Mouse (Mus musculus) left cerebral cortex, postnatal 25 days (tissue): ENCODE results near the gene Frat1. TPM values are rescaled to one million over a fixed set of nuclear protein-coding genes. Genes with fewer than 3 reads are reported as not detected.
"Not testable (repeated sequence)": the region's sequence is repeated elsewhere in the genome, so short reads cannot be mapped to it uniquely, and the experiment has no call there.

ENCODE experiments used
- DNase-seq, 2 experiments: peaks; one replicate each; pipeline ENCODE4 v3.0.0; 2022; ENCODE audit warnings: low spot score in 2 of 2, mixed read lengths in 1 of 2
- intact Hi-C: fragments of 180-260 bp; cut with DNase I; formaldehyde crosslinking; loops from one replicate; pipeline ENCODE4 v1.15.1; 2025
- total RNA-seq, 2 experiments: library from RNA; stranded (reverse); gene quantifications; 2 replicates each; pipeline ENCODE4 v1.2.3; 2021

Frat1 gene
- total RNA-seq, 2 experiments from 2014 or later: 14.2 to 15.2 TPM

DNA sequence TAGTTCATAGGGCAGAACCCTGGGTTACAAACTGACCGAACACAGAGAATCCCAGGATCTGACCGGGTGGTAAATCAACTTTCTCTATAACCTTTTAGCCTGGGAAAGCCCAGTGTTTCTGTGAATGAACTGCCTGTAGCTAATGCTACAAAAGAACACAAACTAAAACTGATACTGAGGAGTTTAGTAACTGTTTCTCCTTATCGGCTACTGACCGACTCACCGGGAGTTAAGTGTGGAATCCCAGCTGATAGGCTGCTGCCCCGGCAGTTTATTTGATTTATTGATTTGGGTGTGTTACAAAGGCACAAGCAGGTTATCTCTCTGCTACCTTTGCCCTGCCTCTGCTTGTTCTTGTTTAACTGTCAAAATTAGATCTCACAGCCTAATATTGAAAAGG lies 9.0 kb downstream of the Frat1 start:
- intact Hi-C loops: no loop called here
- DNase-seq: no peak

GRCm38 (mm10) chr19:41839685-41840084 lies 9.9 kb downstream of the Frat1 start:
- intact Hi-C loops: no loop called here
- no peak for DNase-seq

DNA sequence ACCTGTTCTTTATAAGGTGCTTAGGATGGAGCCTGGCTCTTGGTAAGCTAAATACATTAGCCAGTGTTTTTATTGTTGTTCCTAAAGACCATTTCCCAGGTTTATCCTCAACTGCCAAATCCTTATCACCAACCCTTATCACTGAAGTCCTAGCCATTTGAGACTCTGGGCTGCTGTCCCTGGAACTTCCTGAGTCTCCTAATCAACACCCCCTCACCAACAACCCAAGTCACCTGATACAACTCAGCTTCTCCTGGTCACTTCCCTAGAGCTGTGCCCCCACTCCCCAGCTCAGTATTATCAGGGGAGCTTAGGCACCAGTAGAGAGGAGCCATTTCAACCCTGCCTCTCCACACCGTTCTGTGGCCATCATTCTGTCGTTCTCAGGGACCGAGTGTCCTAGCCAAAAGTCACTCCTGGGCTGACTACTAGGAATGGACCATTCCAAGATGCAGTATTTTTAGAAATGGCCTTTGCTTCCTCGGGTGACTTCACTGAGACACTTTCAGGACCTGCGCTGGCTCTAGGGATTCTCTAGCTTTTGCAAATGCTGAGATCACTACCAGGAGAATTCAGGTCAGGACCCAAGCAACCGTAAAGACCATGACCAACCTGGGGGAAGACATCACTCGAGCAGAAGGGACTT lies 11.5 kb downstream of the Frat1 start:
- DNase-seq: no peak
- intact Hi-C loops: no loop called here

GRCm38 (mm10) chr19:41842196-41842595 lies 12.4 kb downstream of the Frat1 start:
- no peak for DNase-seq
- intact Hi-C loops: no loop called here

DNA sequence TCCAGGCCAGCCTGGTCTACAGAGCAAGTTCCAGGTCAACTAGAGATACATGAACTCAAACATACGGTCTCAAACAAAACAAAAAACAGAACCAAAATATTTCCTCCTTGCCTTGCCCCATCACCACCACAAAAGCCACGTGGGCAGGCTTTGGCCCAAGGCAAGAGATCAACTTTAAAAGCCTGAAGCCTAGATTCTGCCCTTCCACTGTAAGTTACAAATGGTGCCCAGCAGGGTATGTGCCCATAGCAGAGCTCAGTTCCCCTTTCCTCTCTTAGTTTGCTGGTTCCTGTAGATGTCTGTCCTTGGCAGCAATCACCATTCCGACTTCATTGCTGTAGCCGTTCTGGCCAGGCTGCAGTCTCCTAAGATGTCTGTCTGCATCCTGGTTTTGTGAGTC lies 12.9 kb downstream of the Frat1 start:
- intact Hi-C loops: no loop called here
- DNase-seq: no peak

DNA sequence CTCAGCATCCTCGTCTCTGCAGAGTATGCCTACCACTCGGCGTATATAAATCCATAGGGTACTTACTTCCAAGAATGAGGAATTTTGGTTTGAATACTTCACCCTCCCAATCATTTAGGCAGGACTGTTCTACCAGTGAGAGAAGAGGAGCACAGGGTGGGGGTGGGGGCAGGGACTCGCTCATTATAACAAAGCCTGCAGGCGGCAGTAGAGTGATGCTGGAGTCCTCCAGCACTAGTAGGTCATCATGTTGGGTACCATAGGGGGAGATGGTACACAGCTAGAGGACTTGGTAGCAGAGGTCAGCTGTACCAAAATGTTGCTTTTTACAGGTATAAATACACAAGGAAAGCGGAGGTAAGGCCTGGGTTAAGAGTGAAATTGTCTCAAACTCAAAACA lies 14.6 kb downstream of the Frat1 start:
- DNase-seq: no peak
- intact Hi-C loops: no loop called here

GRCm38 (mm10) chr19:41846366-41847090 lies 16.8 kb downstream of the Frat1 start:
- intact Hi-C loops: loop anchor here (1.0 to 5.0 kb wide), 2 partner anchors 15 to 364 kb away; partner anchors contain the start of gene Lcor

DNA sequence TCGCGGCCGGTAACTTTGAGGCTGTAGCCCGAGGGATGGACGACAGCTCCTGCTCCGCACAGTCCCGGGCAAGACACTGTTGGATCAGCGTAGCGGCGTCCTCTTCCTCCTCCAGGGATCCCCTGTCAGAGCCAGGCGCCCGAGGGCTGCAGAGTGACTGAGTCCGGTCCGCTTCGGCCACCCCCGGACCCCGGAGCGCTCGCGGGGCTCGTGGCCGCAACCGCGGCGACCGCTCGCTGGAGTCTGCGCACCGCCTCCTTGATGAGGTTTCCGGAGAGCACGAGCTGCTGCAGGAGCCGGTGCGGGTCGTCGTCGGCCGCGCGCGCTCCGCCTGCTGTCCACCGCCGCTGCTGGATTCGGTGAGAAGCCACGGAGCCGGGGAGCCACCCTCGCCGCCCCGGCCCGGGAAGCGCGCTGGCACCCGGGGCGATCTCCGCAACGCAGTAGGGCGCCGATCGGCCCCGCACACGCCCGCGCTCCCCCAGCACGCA lies 17.4 kb downstream of the Frat1 start:
- intact Hi-C loops: loop anchor here (5.0 kb wide), 1 partner anchor 365 kb away; the partner anchor contains the start of gene Lcor
- peak; percentile 50 to 53 for DNase-seq

More at GRCm38 (mm10) chr19:41846366-41847090, 16.8 kb downstream of the Frat1 start:
- DNase-seq: no peak

GRCm38 (mm10) chr19:41847614-41847991 lies 17.8 kb downstream of the Frat1 start:
- intact Hi-C loops: loop anchor here (5.0 kb wide), 1 partner anchor 365 kb away; the partner anchor contains the start of gene Lcor
- not testable (repeated sequence) for DNase-seq

GRCm38 (mm10) chr19:41847992-41848851 lies 18.5 kb downstream of the Frat1 start, which contains the start of gene Frat2:
Gene Frat2, minus strand, starts transcription at chr19:41848132.
- DNase-seq: peak; percentile 88 to 89
- intact Hi-C loops: loop anchor here (2.0 to 5.0 kb wide), 2 partner anchors 47 to 366 kb away; partner anchors contain the start of gene Lcor

GRCm38 (mm10) chr19:41850021-41850718 lies 20.4 kb downstream of the Frat1 start:
- no peak for DNase-seq
- intact Hi-C loops: no loop called here

GRCm38 (mm10) chr19:41850719-41851543 lies 21.2 kb downstream of the Frat1 start:
- DNase-seq: no peak
- intact Hi-C loops: no loop called here

- intact Hi-C loops: no loop called here
- DNase-seq: no peak
These were observed 22.7 kb downstream of the Frat1 start for GRCm38 (mm10) chr19:41852423-41852822.

- intact Hi-C loops: no loop called here
- no peak for DNase-seq
These were observed 27.5 kb downstream of the Frat1 start for GRCm38 (mm10) chr19:41857086-41857762.

DNA sequence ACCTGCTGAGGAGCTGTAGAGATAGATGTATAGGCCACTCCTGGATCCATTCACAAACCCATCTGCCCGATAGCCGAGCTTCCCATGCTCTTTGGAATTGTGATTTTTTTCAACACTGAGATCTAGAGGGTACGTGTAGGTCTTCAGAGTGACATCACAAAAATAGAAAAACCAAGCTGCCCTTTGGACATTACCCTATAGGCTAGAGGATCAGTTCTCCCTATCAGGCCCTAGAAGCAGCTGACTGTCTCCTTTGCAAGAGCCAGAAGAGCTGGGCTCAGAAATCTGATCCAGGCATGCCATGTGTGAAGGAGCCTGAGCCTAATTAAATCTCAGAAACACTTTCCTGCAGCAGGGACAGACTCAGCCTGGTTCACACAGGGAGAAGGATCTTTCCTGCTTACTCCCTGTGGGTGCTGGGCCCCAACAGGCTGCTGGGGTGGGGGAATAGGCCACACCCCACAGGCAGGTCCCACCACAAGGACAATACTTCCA lies 28.1 kb downstream of the Frat1 start:
- no peak for DNase-seq
- intact Hi-C loops: no loop called here

GRCm38 (mm10) chr19:41866707-41867106 lies 36.9 kb downstream of the Frat1 start:
- intact Hi-C loops: no loop called here
- no peak for DNase-seq

- intact Hi-C loops: no loop called here
- DNase-seq: peak; percentile 20 to 66
These were observed 39.5 kb downstream of the Frat1 start for GRCm38 (mm10) chr19:41869296-41869695.

DNA sequence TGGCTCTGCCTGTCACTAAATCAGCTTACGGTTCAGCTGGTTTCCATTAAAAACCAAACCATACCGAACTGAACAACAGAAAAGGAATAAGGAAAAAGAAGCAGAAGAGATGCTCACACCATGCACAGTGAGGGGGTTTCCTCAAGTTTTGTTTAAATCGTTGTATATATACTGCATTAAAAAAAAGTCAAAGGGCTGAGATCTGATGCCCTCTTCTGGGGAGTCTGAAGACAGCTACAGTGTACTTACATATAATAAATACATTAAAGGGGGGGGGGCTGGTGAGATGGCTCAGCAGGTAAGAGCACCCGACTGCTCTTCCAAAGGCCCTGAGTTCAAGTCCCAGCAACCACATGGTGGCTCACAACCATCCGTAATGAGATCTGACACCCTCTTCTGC lies 40.2 kb downstream of the Frat1 start:
- DNase-seq, intact Hi-C loops: not testable (repeated sequence)
